Mouse (Mus musculus) MEL (cell line): ENCODE results near the gene Gm9964.

Source experiments
- CTCF ChIP-seq, 3 experiments: IDR thresholded peaks in 2 of 3; conservative IDR thresholded peaks in 1 of 3; 2 replicates each; pipeline ENCODE4 v1.5.1; 2011 to 2012; ENCODE audit warnings: low read length in 3 of 3, low read depth in 2 of 3, mild to moderate bottlenecking in 2 of 3, improper control_type of control experiment in 1 of 3, inconsistent platforms in 1 of 3, mixed read lengths in 1 of 3, moderate library complexity in 1 of 3; ENCODE audit not compliant: control insufficient read depth in 1 of 3, insufficient read depth in 1 of 3, poor library complexity in 1 of 3, severe bottlenecking in 1 of 3
- E2F4 ChIP-seq: IDR thresholded peaks from 2 replicates; pipeline ENCODE4 v1.6.1; 2011; ENCODE audit warnings: low read depth, low read length, improper control_type of control experiment, borderline replicate concordance
- ELF1 ChIP-seq: IDR thresholded peaks from 2 replicates; pipeline ENCODE4 v1.6.1; 2014; ENCODE audit warnings: low read depth, mild to moderate bottlenecking, inconsistent platforms, low read length, improper control_type of control experiment, moderate library complexity
- ETS1 ChIP-seq: IDR thresholded peaks from 2 replicates; pipeline ENCODE4 v1.6.1; 2012; ENCODE audit warnings: low read depth, mild to moderate bottlenecking, inconsistent platforms, low read length, improper control_type of control experiment, moderate library complexity
- GATA1 ChIP-seq: IDR thresholded peaks from 2 replicates; pipeline ENCODE4 v1.6.1; 2011; ENCODE audit warnings: low read depth, low read length, improper control_type of control experiment
- MAFK ChIP-seq: IDR thresholded peaks from 2 replicates; pipeline ENCODE4 v1.6.1; 2011; ENCODE audit warnings: low read depth, mild to moderate bottlenecking, low read length, improper control_type of control experiment, borderline replicate concordance
- MAX ChIP-seq: IDR thresholded peaks from 2 replicates; pipeline ENCODE4 v1.6.1; 2011; ENCODE audit warnings: low read length, improper control_type of control experiment
- MAZ ChIP-seq: IDR thresholded peaks from 2 replicates; pipeline ENCODE4 v1.6.1; 2012; ENCODE audit warnings: low read depth, mild to moderate bottlenecking, inconsistent platforms, low read length, improper control_type of control experiment
- MYB ChIP-seq: IDR thresholded peaks from 2 replicates; pipeline ENCODE4 v1.6.1; 2011; ENCODE audit warnings: mild to moderate bottlenecking, low read depth, low read length, improper control_type of control experiment
- POLR2A ChIP-seq, 2 experiments: IDR thresholded peaks; 2 replicates each; pipeline ENCODE4 v1.6.1; 2011 to 2012; ENCODE audit warnings: low read length in 2 of 2, mild to moderate bottlenecking in 2 of 2, control low read depth in 1 of 2, improper control_type of control experiment in 1 of 2, low read depth in 1 of 2, moderate library complexity in 1 of 2; ENCODE audit not compliant: control insufficient read depth in 1 of 2, insufficient read depth in 1 of 2, poor library complexity in 1 of 2
- RCOR1 ChIP-seq: IDR thresholded peaks from 2 replicates; pipeline ENCODE4 v1.6.1; 2012; ENCODE audit warnings: low read depth, mild to moderate bottlenecking, inconsistent platforms, low read length, improper control_type of control experiment
- USF2 ChIP-seq, 2 experiments: IDR thresholded peaks; 2 replicates each; pipeline ENCODE4 v1.6.1; 2011 to 2012; ENCODE audit warnings: improper control_type of control experiment in 2 of 2, low read length in 2 of 2, borderline replicate concordance in 1 of 2, inconsistent platforms in 1 of 2, low read depth in 1 of 2, mild to moderate bottlenecking in 1 of 2; ENCODE audit not compliant: insufficient read depth in 1 of 2

DNA sequence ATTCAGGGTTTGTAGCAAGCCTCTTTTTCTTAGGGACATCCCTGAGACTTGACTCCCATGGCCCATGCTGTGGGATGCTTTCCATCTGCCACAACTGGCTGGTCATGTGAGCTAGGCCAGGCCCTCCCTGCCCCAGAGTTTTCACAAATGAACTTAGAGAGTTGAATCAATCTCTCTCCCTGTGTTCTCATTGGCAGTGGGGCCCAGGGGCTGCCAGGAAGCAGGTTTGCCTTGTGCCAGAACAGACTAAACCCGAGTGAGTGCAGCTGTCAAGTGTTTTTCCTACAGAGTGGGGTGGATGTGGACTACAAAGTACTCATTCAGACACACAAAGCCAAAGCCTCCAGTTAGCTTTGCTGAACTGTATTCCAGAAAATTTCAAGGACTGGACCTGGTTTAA is 29.5 kb downstream of the Gm9964 start:
- TF ChIP-seq CTCF (IDR thresholded peaks at IDR 0.05 in 2 of 3, conservative IDR thresholded peaks at IDR 0.05 in 1 of 3; ENCODE audit: control insufficient read depth in 1 of 3, insufficient read depth in 1 of 3, low read depth in 2 of 3, low read length in 3 of 3, poor library complexity in 1 of 3, severe bottlenecking in 1 of 3) (no peak), POLR2A (IDR thresholded peaks at IDR 0.05; ENCODE audit: control insufficient read depth in 1 of 2, insufficient read depth in 1 of 2, low read depth in 1 of 2, low read length in 2 of 2, poor library complexity in 1 of 2) (no peak), MAX (no peak), MYB (no peak), MAZ (no peak), ETS1 (no peak), MAFK (no peak), USF2 (IDR thresholded peaks at IDR 0.05; ENCODE audit: borderline replicate concordance in 1 of 2, insufficient read depth in 1 of 2, low read depth in 1 of 2, low read length in 2 of 2) (no peak), E2F4 (no peak), ELF1 (no peak), RCOR1 (no peak), GATA1 (no peak)
